Mouse (Mus musculus): ENCODE results near the gene Lztfl1.

DNA sequence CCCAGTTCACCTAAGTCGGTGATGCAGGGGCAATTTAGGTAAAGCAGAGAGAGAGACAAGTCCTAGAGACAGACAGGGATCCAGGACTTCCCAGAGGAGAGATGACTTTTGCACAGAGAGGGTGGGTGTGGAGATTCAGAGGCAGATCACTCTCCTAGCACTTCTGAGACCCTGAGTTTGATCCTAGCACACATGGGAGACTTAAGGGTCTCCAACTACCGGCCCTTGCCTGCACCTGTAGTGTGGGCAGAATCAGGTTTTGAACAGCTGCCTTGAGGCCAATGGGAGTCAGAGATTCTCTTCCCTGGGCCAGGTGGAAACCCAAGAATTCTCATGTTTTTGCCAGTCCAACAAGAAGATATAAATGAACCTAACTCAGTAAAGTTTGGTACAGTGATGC is 38.3 kb downstream of the Lztfl1 start:
- TF ChIP-seq POLR2AphosphoS5 (IDR thresholded peaks at IDR 0.05; ENCODE audit: insufficient replicate concordance, low read depth, low read length) (no peak), CTCF (IDR thresholded peaks at IDR 0.05; ENCODE audit: low read depth, low read length) (no peak)

All from G1E (cell line).